Mouse (Mus musculus) gastrocnemius, postnatal 14 days (tissue): ENCODE data around the gene Dnmt3a. TPM values are rescaled to one million over a fixed set of nuclear protein-coding genes. Genes with fewer than 3 reads are reported as not detected.

Source experiments
- DNase-seq: peaks from one replicate; pipeline ENCODE4 v3.0.0; 2021; ENCODE audit warnings: mixed read lengths
- intact Hi-C: fragments of 180-260 bp; cut with DNase I; formaldehyde crosslinking; loops from one replicate; pipeline ENCODE4 v1.15.1; 2025; ENCODE audit warnings: low total_unique reads
- total RNA-seq, 2 experiments: library from RNA; stranded (reverse); gene quantifications; 2 replicates each; pipeline ENCODE4 v1.2.3; 2021

Dnmt3a gene
- total RNA-seq, 2 experiments from 2014 or later, result 119 to 137 TPM

- intact Hi-C loops, result no loop called here
- peak; percentile 66 for DNase-seq
These were observed 63.1 kb downstream of the Dnmt3a start for GRCm38 (mm10) chr12:3868676-3869458.

GRCm38 (mm10) chr12:3870024-3870423 is 64.2 kb downstream of the Dnmt3a start:
- intact Hi-C loops, result no loop called here
- DNase-seq, result no peak

- intact Hi-C loops, result no loop called here
These were observed 65.2 kb downstream of the Dnmt3a start for GRCm38 (mm10) chr12:3870859-3871462.

GRCm38 (mm10) chr12:3871637-3872036 is 65.8 kb downstream of the Dnmt3a start:
- intact Hi-C loops, result no loop called here
- peak; percentile 89 for DNase-seq

More at GRCm38 (mm10) chr12:3870859-3871462, 65.2 kb downstream of the Dnmt3a start:
- DNase-seq, result peak; percentile 49

GRCm38 (mm10) chr12:3872410-3873230 is 66.8 kb downstream of the Dnmt3a start:
- DNase-seq, result no peak
- intact Hi-C loops, result no loop called here

GRCm38 (mm10) chr12:3875474-3875873 is 69.7 kb downstream of the Dnmt3a start:
- intact Hi-C loops, result no loop called here
- DNase-seq, result no peak

- DNase-seq, result no peak
- intact Hi-C loops, result no loop called here
These were observed 71.6 kb downstream of the Dnmt3a start for GRCm38 (mm10) chr12:3877376-3877775.

GRCm38 (mm10) chr12:3881474-3881873 is 75.7 kb downstream of the Dnmt3a start:
- DNase-seq, result no peak
- intact Hi-C loops, result no loop called here

- DNase-seq, result no peak
- intact Hi-C loops, result no loop called here
These were observed 79.2 kb downstream of the Dnmt3a start for GRCm38 (mm10) chr12:3884892-3885493.

GRCm38 (mm10) chr12:3886601-3887000 is 80.8 kb downstream of the Dnmt3a start:
- intact Hi-C loops, result no loop called here
- DNase-seq, result no peak

GRCm38 (mm10) chr12:3887515-3888325 is 81.9 kb downstream of the Dnmt3a start:
- no peak for DNase-seq
- intact Hi-C loops, result no loop called here

- DNase-seq, result no peak
- intact Hi-C loops, result no loop called here
These were observed 84.2 kb downstream of the Dnmt3a start for GRCm38 (mm10) chr12:3889875-3890635.

GRCm38 (mm10) chr12:3890753-3891751 is 85.2 kb downstream of the Dnmt3a start:
- no peak for DNase-seq

GRCm38 (mm10) chr12:3891779-3892239 is 86.0 kb downstream of the Dnmt3a start:
- intact Hi-C loops, result no loop called here
- DNase-seq, result no peak

More at GRCm38 (mm10) chr12:3890753-3891751, 85.2 kb downstream of the Dnmt3a start:
- intact Hi-C loops, result no loop called here

GRCm38 (mm10) chr12:3892240-3893059 is 86.6 kb downstream of the Dnmt3a start:
- intact Hi-C loops, result no loop called here

GRCm38 (mm10) chr12:3893335-3893734 is 87.5 kb downstream of the Dnmt3a start:
- intact Hi-C loops, result no loop called here
- DNase-seq, result no peak

More at GRCm38 (mm10) chr12:3892240-3893059, 86.6 kb downstream of the Dnmt3a start:
- DNase-seq, result no peak
